Mouse (Mus musculus) left cerebral cortex, adult 2 months (tissue): Measurements from ENCODE around the gene Tas2r119. TPM values are rescaled to one million over a fixed set of nuclear protein-coding genes. Genes with fewer than 3 reads are reported as not detected.

Experiments used
- DNase-seq, 2 experiments: peaks; one replicate each; pipeline ENCODE4 v3.0.0; 2021 to 2022; ENCODE audit warnings: low spot score in 2 of 2, mixed read lengths in 1 of 2; ENCODE audit errors: extremely low spot score in 1 of 2
- H3K27ac ChIP-seq: fragments of 200-600 bp; 2 replicates; pipeline ENCODE4 v1.8.1; 2022
- H3K4me3 ChIP-seq: fragments of 200-600 bp; 2 replicates; pipeline ENCODE4 v1.8.1; 2022
- CTCF ChIP-seq: fragments of 200-600 bp; IDR thresholded peaks from 2 replicates; pipeline ENCODE4 v1.8.1; 2022; ENCODE audit warnings: antibody characterized with exemption, mild to moderate bottlenecking, moderate library complexity
- intact Hi-C: fragments of 180-260 bp; cut with DNase I; formaldehyde crosslinking; loops from one replicate; pipeline ENCODE4 v1.15.1; 2025
- total RNA-seq, 2 experiments: library from RNA; stranded (reverse); gene quantifications; 2 replicates each; pipeline ENCODE4 v1.2.3; 2021

Tas2r119 gene
- total RNA-seq, 2 experiments from 2014 or later, result not detected

- intact Hi-C loops, result no loop called here
- Histone ChIP-seq H3K27ac (no peak overlapping the region), H3K4me3 (no peak overlapping the region)
- no peak for TF ChIP-seq CTCF
- no peak for DNase-seq
These were observed 49.9 kb downstream of the Tas2r119 start for GRCm38 (mm10) chr15:32226888-32227395.

Other genes starting within 250 kb of the Tas2r119 start
- 10 to 100 TPM; 19.1 to 20.8 TPM for gene Sema5a, start 67.5 kb downstream of the Tas2r119 start, total RNA-seq